Mouse (Mus musculus): ENCODE measurements around the gene Tspan11. TPM values are rescaled to one million over a fixed set of nuclear protein-coding genes. Genes with fewer than 3 reads are reported as not detected.

Tspan11 gene
- polyA plus RNA-seq, 1 experiment from 2014 or later = 1.9 TPM

GRCm38 (mm10) chr6:127910638-127911037, 23.2 kb downstream of the Tspan11 start:
- H3K9me3 ChIP-seq (replicated peaks) = 0 out of 2 replicates have a peak, but pooled peaks cover 3% of the 10 kb centered on the region
- no peaks in the 10 kb centered on the region for H3K4me1 ChIP-seq (replicated peaks)
- ATAC-seq (ENCODE audit: insufficient number of reproducible peaks, low FRiP score) = no peak
- H3K27me3 ChIP-seq (replicated peaks) = no peaks in the 10 kb centered on the region
- H3K4me3 ChIP-seq = no peak overlapping the region
- 77% methylated on average over 4 of the region's 4 CpGs for WGBS
- H3K4me2 ChIP-seq = no peak overlapping the region
- no peak overlapping the region for H3K27ac ChIP-seq (ENCODE audit: poor library complexity, severe bottlenecking)
- no peaks in the 10 kb centered on the region for H3K36me3 ChIP-seq
- no peak overlapping the region for H3K9ac ChIP-seq

- ATAC-seq (ENCODE audit: insufficient number of reproducible peaks, low FRiP score) = no peak
- Histone ChIP-seq H3K36me3 (no peaks in the 10 kb centered on the region), H3K9ac (no peak overlapping the region), H3K9me3 (replicated peaks) (0 out of 2 replicates have a peak, but pooled peaks cover 3% of the 10 kb centered on the region), H3K27ac (ENCODE audit: poor library complexity, severe bottlenecking) (no peak overlapping the region), H3K4me2 (no peak overlapping the region), H3K4me1 (replicated peaks) (no peaks in the 10 kb centered on the region), H3K4me3 (no peak overlapping the region), H3K27me3 (replicated peaks) (no peaks in the 10 kb centered on the region)
- WGBS = 64% methylated on average over 4 of the region's 4 CpGs
These were observed 24.3 kb downstream of the Tspan11 start for GRCm38 (mm10) chr6:127911687-127912086.

- 0 out of 2 replicates have a peak, but pooled peaks have one; percentile 9 for ATAC-seq (ENCODE audit: insufficient number of reproducible peaks, low FRiP score)
- H3K4me1 ChIP-seq (replicated peaks) = no peaks in the 10 kb centered on the region
- 89% methylated on average over 3 of the region's 3 CpGs for WGBS
- no peak overlapping the region for H3K4me3 ChIP-seq
- no peak overlapping the region for H3K27ac ChIP-seq (ENCODE audit: poor library complexity, severe bottlenecking)
- H3K4me2 ChIP-seq = no peak overlapping the region
- no peak overlapping the region for H3K9ac ChIP-seq
- H3K27me3 ChIP-seq (replicated peaks) = no peaks in the 10 kb centered on the region
- H3K36me3 ChIP-seq = no peaks in the 10 kb centered on the region
- H3K9me3 ChIP-seq (replicated peaks) = 0 out of 2 replicates have a peak, but pooled peaks cover 3% of the 10 kb centered on the region
These were observed 25.5 kb downstream of the Tspan11 start for GRCm38 (mm10) chr6:127912938-127913337.

- H3K27me3 ChIP-seq (replicated peaks) = peaks cover 7% of the 10 kb centered on the region
- ATAC-seq (ENCODE audit: insufficient number of reproducible peaks, low FRiP score) = no peak
These were observed 29.6 kb downstream of the Tspan11 start for GRCm38 (mm10) chr6:127916993-127917392.

GRCm38 (mm10) chr6:127917712-127918111, 30.3 kb downstream of the Tspan11 start:
- Histone ChIP-seq H3K27ac (ENCODE audit: poor library complexity, severe bottlenecking) (no peak overlapping the region), H3K9ac (no peak overlapping the region), H3K4me2 (no peak overlapping the region), H3K4me3 (no peak overlapping the region), H3K4me1 (replicated peaks) (peaks cover 2% of the 10 kb centered on the region; the same call in 1 of the 2 replicates), H3K36me3 (no peaks in the 10 kb centered on the region), H3K27me3 (replicated peaks) (peaks cover 14% of the 10 kb centered on the region), H3K9me3 (replicated peaks) (no peaks in the 10 kb centered on the region)
- WGBS = 65% methylated on average over 4 of the region's 4 CpGs
- no peak for ATAC-seq (ENCODE audit: insufficient number of reproducible peaks, low FRiP score)

More at GRCm38 (mm10) chr6:127916993-127917392, 29.6 kb downstream of the Tspan11 start:
- H3K4me2 ChIP-seq = no peak overlapping the region
- no peak overlapping the region for H3K27ac ChIP-seq (ENCODE audit: poor library complexity, severe bottlenecking)
- no peak overlapping the region for H3K4me3 ChIP-seq
- H3K9ac ChIP-seq = no peak overlapping the region
- peaks cover 2% of the 10 kb centered on the region; the same call in 1 of the 2 replicates for H3K4me1 ChIP-seq (replicated peaks)
- 76% methylated on average over 3 of the region's 3 CpGs for WGBS
- H3K36me3 ChIP-seq = no peaks in the 10 kb centered on the region
- no peaks in the 10 kb centered on the region for H3K9me3 ChIP-seq (replicated peaks)

GRCm38 (mm10) chr6:127919491-127919890, 32.1 kb downstream of the Tspan11 start:
- Histone ChIP-seq H3K9ac (no peak overlapping the region), H3K27ac (ENCODE audit: poor library complexity, severe bottlenecking) (no peak overlapping the region), H3K4me3 (no peak overlapping the region), H3K9me3 (replicated peaks) (no peaks in the 10 kb centered on the region), H3K36me3 (no peaks in the 10 kb centered on the region), H3K4me2 (no peak overlapping the region), H3K4me1 (replicated peaks) (peaks cover 2% of the 10 kb centered on the region; the same call in 1 of the 2 replicates), H3K27me3 (replicated peaks) (peaks cover 24% of the 10 kb centered on the region)
- WGBS = 72% methylated on average over 6 of the region's 6 CpGs
- no peak for ATAC-seq (ENCODE audit: insufficient number of reproducible peaks, low FRiP score)

GRCm38 (mm10) chr6:127920652-127921051, 33.3 kb downstream of the Tspan11 start:
- no peak overlapping the region for H3K4me3 ChIP-seq
- no peak overlapping the region for H3K4me2 ChIP-seq
- no peak for ATAC-seq (ENCODE audit: insufficient number of reproducible peaks, low FRiP score)
- H3K27ac ChIP-seq (ENCODE audit: poor library complexity, severe bottlenecking) = no peak overlapping the region
- H3K36me3 ChIP-seq = no peaks in the 10 kb centered on the region
- peaks cover 24% of the 10 kb centered on the region for H3K27me3 ChIP-seq (replicated peaks)
- H3K4me1 ChIP-seq (replicated peaks) = peaks cover 2% of the 10 kb centered on the region; the same call in 1 of the 2 replicates
- 10% methylated on average over 8 of the region's 8 CpGs for WGBS
- no peaks in the 10 kb centered on the region for H3K9me3 ChIP-seq (replicated peaks)
- H3K9ac ChIP-seq = no peak overlapping the region

- Histone ChIP-seq H3K4me2 (no peak overlapping the region), H3K4me1 (replicated peaks) (peaks cover 6% of the 10 kb centered on the region; the same call in 1 of the 2 replicates), H3K27me3 (replicated peaks) (peaks cover 24% of the 10 kb centered on the region), H3K36me3 (no peaks in the 10 kb centered on the region), H3K9ac (no peak overlapping the region), H3K27ac (ENCODE audit: poor library complexity, severe bottlenecking) (no peak overlapping the region), H3K4me3 (no peak overlapping the region), H3K9me3 (replicated peaks) (no peaks in the 10 kb centered on the region)
- ATAC-seq (ENCODE audit: insufficient number of reproducible peaks, low FRiP score) = no peak
- 43% methylated on average over 9 of the region's 9 CpGs for WGBS
These were observed 34.6 kb downstream of the Tspan11 start for GRCm38 (mm10) chr6:127921996-127922395.

- H3K9ac ChIP-seq = no peak overlapping the region
- no peaks in the 10 kb centered on the region for H3K9me3 ChIP-seq (replicated peaks)
- H3K4me1 ChIP-seq (replicated peaks) = peaks cover 18% of the 10 kb centered on the region
- WGBS = 84% methylated on average over 9 of the region's 9 CpGs
- H3K27me3 ChIP-seq (replicated peaks) = peaks cover 24% of the 10 kb centered on the region
- no peak overlapping the region for H3K4me2 ChIP-seq
- no peak overlapping the region for H3K27ac ChIP-seq (ENCODE audit: poor library complexity, severe bottlenecking)
- ATAC-seq (ENCODE audit: insufficient number of reproducible peaks, low FRiP score) = no peak
- H3K4me3 ChIP-seq = no peak overlapping the region
- H3K36me3 ChIP-seq = no peaks in the 10 kb centered on the region
These were observed 35.9 kb downstream of the Tspan11 start for GRCm38 (mm10) chr6:127923296-127923695.

GRCm38 (mm10) chr6:127924750-127925149, 37.4 kb downstream of the Tspan11 start:
- Histone ChIP-seq H3K9ac (no peak overlapping the region), H3K36me3 (no peaks in the 10 kb centered on the region), H3K27ac (ENCODE audit: poor library complexity, severe bottlenecking) (no peak overlapping the region), H3K9me3 (replicated peaks) (no peaks in the 10 kb centered on the region), H3K4me2 (no peak overlapping the region), H3K4me1 (replicated peaks) (peaks cover 32% of the 10 kb centered on the region), H3K27me3 (replicated peaks) (peaks cover 24% of the 10 kb centered on the region), H3K4me3 (no peak overlapping the region)
- 72% methylated on average over 6 of the region's 6 CpGs for WGBS
- no peak for ATAC-seq (ENCODE audit: insufficient number of reproducible peaks, low FRiP score)

- Histone ChIP-seq H3K4me1 (replicated peaks) (peaks cover 32% of the 10 kb centered on the region), H3K4me2 (no peak overlapping the region), H3K36me3 (no peaks in the 10 kb centered on the region), H3K27ac (ENCODE audit: poor library complexity, severe bottlenecking) (no peak overlapping the region), H3K27me3 (replicated peaks) (peaks cover 24% of the 10 kb centered on the region), H3K9ac (no peak overlapping the region), H3K9me3 (replicated peaks) (no peaks in the 10 kb centered on the region), H3K4me3 (no peak overlapping the region)
- no peak for ATAC-seq (ENCODE audit: insufficient number of reproducible peaks, low FRiP score)
- WGBS = 62% methylated on average over 9 of the region's 9 CpGs
These were observed 38.5 kb downstream of the Tspan11 start for GRCm38 (mm10) chr6:127925915-127926314.

- Histone ChIP-seq H3K4me3 (no peak overlapping the region), H3K4me2 (no peak overlapping the region), H3K27ac (ENCODE audit: poor library complexity, severe bottlenecking) (no peak overlapping the region), H3K4me1 (replicated peaks) (peaks cover 46% of the 10 kb centered on the region), H3K27me3 (replicated peaks) (peaks cover under 1% of the 10 kb centered on the region; the same call in 1 of the 2 replicates), H3K9me3 (replicated peaks) (peaks cover 2% of the 10 kb centered on the region; the same call in 1 of the 2 replicates), H3K9ac (no peak overlapping the region), H3K36me3 (no peaks in the 10 kb centered on the region)
- 42% methylated on average over 5 of the region's 5 CpGs for WGBS
- no peak for ATAC-seq (ENCODE audit: insufficient number of reproducible peaks, low FRiP score)
These were observed 41.3 kb downstream of the Tspan11 start for GRCm38 (mm10) chr6:127928682-127929081.
